Mouse (Mus musculus) adrenal gland, postnatal 4 days (tissue): Measurements from ENCODE around the gene Kdelr3. TPM values are rescaled to one million over a fixed set of nuclear protein-coding genes. Genes with fewer than 3 reads are reported as not detected.

Source experiments
- DNase-seq, 2 experiments: peaks; one replicate each; pipeline ENCODE4 v3.0.0; 2021 to 2022; ENCODE audit warnings: low spot score in 2 of 2, mixed read lengths in 2 of 2
- long read RNA-seq, 2 experiments: library from polyadenylated mRNA; stranded (forward); transcript quantifications; one replicate each; pipeline ENCODE4 v2.0.0; 2021
- total RNA-seq, 2 experiments: library from RNA; stranded (reverse); gene quantifications; 2 replicates each; pipeline ENCODE4 v1.2.3; 2021

Kdelr3 gene
- total RNA-seq, result 10 to 100 TPM; 13.0 to 13.2 TPM
- long read RNA-seq, experiment 1, transcript Kdelr3-201 (5 exons, 1,411 nt), result major isoform, 5 of 6 reads
- long read RNA-seq, experiment 1, partial matches to known transcripts, result 1 of 6 reads
- long read RNA-seq, experiment 1, other reads (novel, unspliced or antisense), result 0 of 6 reads
- long read RNA-seq, experiment 2, transcript Kdelr3-201 (5 exons, 1,411 nt), result major isoform, 21 of 24 reads
- long read RNA-seq, experiment 2, partial matches to known transcripts, result 0 of 24 reads
- long read RNA-seq, experiment 2, other reads (novel, unspliced or antisense), result 3 of 24 reads

GRCm38 (mm10) chr15:79516171-79517096 is at the start of gene Kdelr3:
TSS of gene Kdelr3 (plus strand) at chr15:79516411.
- peak; percentile 28 to 39 for DNase-seq

- peak; percentile 68 to 76 for DNase-seq
Measured at GRCm38 (mm10) chr15:79466601-79467286, 49.5 kb upstream of the Kdelr3 start.

GRCm38 (mm10) chr15:79469577-79469976 is 46.6 kb upstream of the Kdelr3 start:
- no peak for DNase-seq

GRCm38 (mm10) chr15:79470583-79470982 is 45.6 kb upstream of the Kdelr3 start:
- DNase-seq, result no peak

GRCm38 (mm10) chr15:79471095-79471494 is 45.1 kb upstream of the Kdelr3 start:
- no peak for DNase-seq

- DNase-seq, result no peak
Measured at GRCm38 (mm10) chr15:79473042-79473441, 43.2 kb upstream of the Kdelr3 start.

- DNase-seq, result no peak
Measured at GRCm38 (mm10) chr15:79473638-79474355, 42.4 kb upstream of the Kdelr3 start.

- DNase-seq, result no peak
Measured at GRCm38 (mm10) chr15:79477227-79477626, 39.0 kb upstream of the Kdelr3 start.

- no peak for DNase-seq
Measured at GRCm38 (mm10) chr15:79481181-79481688, 35.0 kb upstream of the Kdelr3 start.

- DNase-seq, result no peak
Measured at GRCm38 (mm10) chr15:79489463-79489862, 26.7 kb upstream of the Kdelr3 start.

GRCm38 (mm10) chr15:79493527-79493926 is 22.7 kb upstream of the Kdelr3 start:
- no peak for DNase-seq

GRCm38 (mm10) chr15:79500110-79500509 is 16.1 kb upstream of the Kdelr3 start:
- no peak for DNase-seq

- DNase-seq, result no peak
Measured at GRCm38 (mm10) chr15:79502891-79503341, 13.3 kb upstream of the Kdelr3 start.

- DNase-seq, result no peak
Measured at GRCm38 (mm10) chr15:79503438-79503837, 12.8 kb upstream of the Kdelr3 start.

- no peak for DNase-seq
Measured at GRCm38 (mm10) chr15:79504707-79505452, 11.3 kb upstream of the Kdelr3 start, which contains the start of gene Kcnj4. TSS of gene Kcnj4 (minus strand) at chr15:79505241.

GRCm38 (mm10) chr15:79505616-79506283 is 10.5 kb upstream of the Kdelr3 start:
- DNase-seq, result no peak

- DNase-seq, result no peak
Measured at GRCm38 (mm10) chr15:79506460-79506859, 9.8 kb upstream of the Kdelr3 start.

GRCm38 (mm10) chr15:79507055-79507828 is 9.0 kb upstream of the Kdelr3 start:
- DNase-seq, result no peak
